Mouse (Mus musculus) gastrocnemius, postnatal 36 days (tissue): ENCODE data around the gene Slc25a42. TPM values are rescaled to one million over a fixed set of nuclear protein-coding genes. Genes with fewer than 3 reads are reported as not detected.
"Not testable (repeated sequence)": the region's sequence is repeated elsewhere in the genome, so short reads cannot be mapped to it uniquely, and the experiment has no call there.

ENCODE experiments used
- DNase-seq, 2 experiments: peaks; one replicate each; pipeline ENCODE4 v3.0.0; 2022
- intact Hi-C: fragments of 180-260 bp; cut with DNase I; formaldehyde crosslinking; loops from one replicate; pipeline ENCODE4 v1.15.1; 2025
- total RNA-seq, 2 experiments: library from RNA; stranded (reverse); gene quantifications; 2 replicates each; pipeline ENCODE4 v1.2.3; 2021

Gene Slc25a42
- total RNA-seq, 2 experiments from 2014 or later: 28.0 to 40.6 TPM

GRCm38 (mm10) chr8:70216566-70216965 is 4.5 kb upstream of the Slc25a42 start:
- DNase-seq: peak; percentile 75 to 80
- intact Hi-C loops: no loop called here

- intact Hi-C loops, DNase-seq: not testable (repeated sequence)
Measured at GRCm38 (mm10) chr8:70216161-70216560, 4.1 kb upstream of the Slc25a42 start.

DNA sequence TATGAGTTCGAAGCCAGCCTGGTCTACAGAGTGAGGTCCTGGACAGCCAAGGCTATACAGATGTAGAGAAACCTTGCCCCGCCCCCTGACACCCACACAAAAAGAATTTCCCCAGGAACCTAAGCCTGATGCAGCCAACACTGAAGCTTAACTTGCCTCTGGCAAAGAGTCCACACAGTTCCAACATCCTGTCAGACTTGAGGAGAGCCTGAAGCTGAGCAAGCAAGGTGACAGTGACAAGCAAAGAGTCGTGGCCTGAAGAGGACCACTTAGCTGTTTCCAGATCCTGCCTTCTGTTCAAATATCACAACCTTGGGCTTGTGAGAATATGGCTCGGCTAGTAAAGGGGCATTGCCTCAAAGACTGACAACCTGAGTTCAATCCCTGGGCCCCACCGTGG is 3.0 kb upstream of the Slc25a42 start:
- intact Hi-C loops: no loop called here
- DNase-seq: no peak

- DNase-seq: no peak
- intact Hi-C loops: no loop called here
Measured at GRCm38 (mm10) chr8:70214411-70214810, 2.3 kb upstream of the Slc25a42 start.

GRCm38 (mm10) chr8:70211726-70212111 is 386 bp downstream of the Slc25a42 start:
- intact Hi-C loops: no loop called here
- no peak for DNase-seq

- intact Hi-C loops: no loop called here
- no peak for DNase-seq
Measured at GRCm38 (mm10) chr8:70211275-70211674, 830 bp downstream of the Slc25a42 start.

GRCm38 (mm10) chr8:70210538-70210937 is 1.6 kb downstream of the Slc25a42 start:
- no peak for DNase-seq
- intact Hi-C loops: no loop called here

- DNase-seq: no peak
Measured at GRCm38 (mm10) chr8:70208130-70208529, 4.0 kb downstream of the Slc25a42 start.

DNA sequence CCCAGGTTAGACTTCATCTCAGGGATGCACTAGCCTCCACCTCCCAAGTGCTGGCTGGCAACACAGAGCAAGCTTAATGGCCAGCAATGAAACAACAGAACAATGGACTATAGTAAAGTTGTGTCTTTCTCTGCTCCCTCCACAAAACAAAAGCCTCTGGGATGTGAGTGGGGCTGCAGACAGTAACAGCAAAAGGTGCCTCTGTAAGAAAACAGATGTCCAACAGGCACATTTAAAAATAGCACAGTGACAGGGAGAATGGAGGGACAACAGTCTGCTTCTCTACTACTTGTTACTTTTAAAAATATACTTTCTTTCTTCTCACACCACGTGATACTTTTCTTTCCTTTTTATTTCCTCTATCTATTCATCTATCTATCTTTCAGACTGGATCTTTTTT is 7.3 kb downstream of the Slc25a42 start:
- intact Hi-C loops: no loop called here
- DNase-seq: no peak

More at GRCm38 (mm10) chr8:70208130-70208529, 4.0 kb downstream of the Slc25a42 start:
- intact Hi-C loops: no loop called here

- intact Hi-C loops: no loop called here
- no peak for DNase-seq
Measured at GRCm38 (mm10) chr8:70203072-70203471, 9.0 kb downstream of the Slc25a42 start.

- DNase-seq: no peak
- intact Hi-C loops: no loop called here
Measured at GRCm38 (mm10) chr8:70201417-70201816, 10.7 kb downstream of the Slc25a42 start.

DNA sequence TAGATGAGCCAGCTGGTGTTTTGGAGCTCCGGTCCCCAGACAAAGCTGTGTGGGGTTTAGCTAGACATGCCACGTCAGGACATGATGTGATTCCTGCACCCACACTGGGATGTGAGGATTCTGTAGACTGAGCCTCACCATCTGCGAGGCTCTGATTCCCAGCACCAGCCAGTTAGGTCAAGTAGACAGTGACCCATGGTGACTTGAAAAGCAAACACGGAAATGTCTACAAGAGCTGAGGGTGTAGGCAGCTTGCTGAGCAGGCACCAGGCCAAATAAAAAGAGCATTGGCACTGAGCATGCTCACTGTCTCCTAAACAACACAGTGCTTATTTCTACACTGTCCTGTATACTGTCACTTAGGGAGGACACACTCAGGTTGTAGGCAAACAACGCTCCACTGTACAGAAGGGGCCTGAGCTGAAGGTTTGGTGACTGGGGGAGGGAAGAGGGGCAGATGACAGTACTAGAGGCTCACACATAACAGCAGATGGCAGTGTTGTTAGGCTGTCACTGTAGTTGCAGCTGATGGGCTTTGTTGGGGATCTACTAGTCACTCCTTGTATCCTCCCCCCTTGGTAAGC is 11.9 kb downstream of the Slc25a42 start:
- intact Hi-C loops: no loop called here
- no peak for DNase-seq

GRCm38 (mm10) chr8:70197603-70198002 is 14.5 kb downstream of the Slc25a42 start:
- intact Hi-C loops: loop anchor here (5.0 kb wide), 1 partner anchor 35 kb away; the partner anchor contains the start of genes Armc6 and Sugp2
- DNase-seq: no peak

DNA sequence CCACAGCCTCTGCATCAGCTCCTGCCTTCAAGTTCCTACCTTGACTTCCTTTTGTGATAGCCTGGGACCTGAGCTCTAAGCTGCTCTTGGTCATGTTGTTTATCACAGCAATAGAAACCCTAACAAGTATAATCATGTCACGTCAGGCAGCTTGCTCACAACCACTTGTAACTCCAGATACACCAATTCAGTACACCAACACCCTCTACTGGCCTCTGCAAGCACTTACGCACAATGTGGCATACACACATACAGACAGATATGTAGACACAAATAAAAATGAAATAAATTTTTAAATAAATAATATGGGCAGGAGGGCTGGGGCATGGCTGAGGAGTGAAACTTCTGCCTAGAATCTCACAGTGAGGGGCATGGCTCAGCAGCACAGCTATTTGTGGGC is 16.3 kb downstream of the Slc25a42 start:
- DNase-seq: no peak
- intact Hi-C loops: loop anchor here (5.0 kb wide), 1 partner anchor 37 kb away; the partner anchor contains the start of genes Armc6 and Sugp2

- no peak for DNase-seq
- intact Hi-C loops: no loop called here
Measured at GRCm38 (mm10) chr8:70194191-70194590, 17.9 kb downstream of the Slc25a42 start.

GRCm38 (mm10) chr8:70193238-70193637 is 18.9 kb downstream of the Slc25a42 start:
- no peak for DNase-seq
- intact Hi-C loops: no loop called here

DNA sequence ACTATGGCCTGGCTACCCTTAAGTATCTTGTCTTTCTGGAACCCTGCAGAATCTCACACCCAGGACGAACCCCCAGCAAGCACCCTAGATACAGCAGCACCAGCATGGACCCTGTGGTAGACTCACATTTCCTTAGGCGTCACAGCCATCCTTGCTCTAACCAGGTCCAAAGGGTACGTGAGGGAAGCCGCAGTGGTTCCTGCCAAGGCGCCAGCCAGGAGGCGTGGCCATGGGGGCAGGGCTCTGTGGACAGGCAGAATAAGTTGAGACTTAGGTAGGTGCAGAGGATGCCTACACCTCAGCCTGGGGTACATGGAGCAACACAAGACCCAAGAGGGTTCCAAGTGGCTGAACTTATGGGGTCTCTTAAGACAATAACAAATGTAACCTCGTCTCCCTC is 23.4 kb downstream of the Slc25a42 start:
- DNase-seq: no peak
- intact Hi-C loops: no loop called here

DNA sequence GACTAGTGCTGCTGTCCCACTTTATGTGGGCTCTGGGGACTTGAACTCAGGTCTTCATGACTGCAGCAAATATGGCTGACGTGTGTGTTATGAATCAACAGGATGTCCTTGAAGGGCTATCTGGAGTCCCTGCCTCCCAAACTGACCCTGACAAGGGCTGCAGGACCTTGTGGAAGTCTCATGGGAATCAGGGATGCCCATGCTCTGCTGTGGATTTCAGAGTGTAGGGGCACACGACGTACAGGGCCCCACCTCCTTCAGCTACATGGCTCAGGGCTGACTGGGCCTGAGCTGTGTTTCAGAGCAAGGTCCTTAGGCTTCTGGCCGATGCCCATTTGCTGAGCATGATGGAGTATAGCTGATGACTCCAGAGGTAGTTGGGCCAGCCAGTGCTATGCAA is 28.9 kb downstream of the Slc25a42 start:
- intact Hi-C loops: no loop called here
- DNase-seq: no peak

DNA sequence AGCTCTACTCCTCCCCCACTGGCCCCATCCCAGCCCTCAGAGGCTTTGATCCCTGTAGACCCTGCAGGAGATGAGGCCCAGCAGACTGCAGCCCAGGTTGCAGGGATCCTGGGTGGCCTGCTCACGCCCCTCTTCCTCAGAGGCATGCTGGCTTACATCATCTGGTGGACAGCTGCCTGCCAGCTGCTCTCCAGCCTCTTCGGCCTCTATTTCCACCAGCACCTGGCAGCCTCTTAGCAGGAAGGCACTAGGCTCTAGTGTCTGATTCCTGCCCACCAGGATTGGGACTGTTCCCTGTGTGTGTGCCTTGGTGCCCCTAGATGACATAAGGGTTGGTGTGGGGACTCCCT is 30.2 kb downstream of the Slc25a42 start:
- DNase-seq: no peak
- intact Hi-C loops: no loop called here

DNA sequence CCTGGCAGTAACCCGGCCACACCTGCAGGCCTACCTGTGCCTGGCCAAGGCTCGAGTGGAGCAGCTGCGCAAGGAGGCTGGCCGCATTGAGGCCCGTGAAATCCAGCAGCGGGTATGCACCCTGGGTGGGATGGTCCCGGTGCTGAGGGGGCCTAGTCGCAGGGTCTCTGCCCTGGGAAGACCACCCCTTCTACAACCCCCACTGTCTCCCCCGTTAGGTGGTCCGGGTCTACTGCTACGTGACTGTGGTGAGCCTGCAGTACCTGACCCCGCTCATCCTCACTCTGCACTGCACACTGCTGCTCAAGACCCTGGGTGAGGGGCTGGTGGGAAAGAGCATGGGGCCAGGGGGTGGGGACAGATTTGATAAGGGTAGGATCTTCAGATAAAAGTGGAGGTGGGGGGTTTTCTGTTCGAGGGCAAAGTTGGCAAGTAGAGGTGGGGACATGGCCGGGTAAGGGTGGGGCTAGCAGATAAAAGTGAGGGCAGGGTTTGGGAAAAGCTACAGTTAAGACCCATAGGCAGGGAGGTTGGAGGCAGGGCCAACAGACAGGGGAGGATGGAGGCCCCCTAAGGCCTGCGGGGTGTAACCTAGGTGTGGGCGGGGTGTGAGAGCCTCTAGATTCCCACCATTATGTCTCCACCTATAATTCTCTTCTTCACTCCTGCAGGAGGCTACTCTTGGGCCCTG is 30.7 kb downstream of the Slc25a42 start:
- intact Hi-C loops: no loop called here
- no peak for DNase-seq

GRCm38 (mm10) chr8:70179082-70179481 is 33.0 kb downstream of the Slc25a42 start:
- DNase-seq: no peak
- intact Hi-C loops: no loop called here

- no peak for DNase-seq
- intact Hi-C loops: no loop called here
Measured at GRCm38 (mm10) chr8:70178231-70178630, 33.9 kb downstream of the Slc25a42 start.
